Mouse (Mus musculus): ENCODE results near the gene Bbs1. TPM values are rescaled to one million over a fixed set of nuclear protein-coding genes. Genes with fewer than 3 reads are reported as not detected.

Gene Bbs1
- total RNA-seq, 2 experiments from 2014 or later, result 41.5 to 44.1 TPM

- no peak for DNase-seq (ENCODE audit: low spot score in 2 of 2)
- intact Hi-C loops (cut with DNase I), result no loop called here
These were observed 65.6 kb downstream of the Bbs1 start for GRCm38 (mm10) chr19:4840848-4841247.

- intact Hi-C loops (cut with DNase I), result no loop called here
- DNase-seq (ENCODE audit: low spot score in 2 of 2), result peak; percentile 97 to 98
These were observed 67.3 kb downstream of the Bbs1 start, which contains the start of the genes Ccs and Ccdc87 for GRCm38 (mm10) chr19:4839149-4839548. Gene Ccs, minus strand, starts transcription at chr19:4839332. Gene Ccdc87, plus strand, starts transcription at chr19:4839366.

- no peak for DNase-seq (ENCODE audit: low spot score in 2 of 2)
- intact Hi-C loops (cut with DNase I), result no loop called here
These were observed 67.8 kb downstream of the Bbs1 start for GRCm38 (mm10) chr19:4838526-4839140.

- intact Hi-C loops (cut with DNase I), result no loop called here
These were observed 69.4 kb downstream of the Bbs1 start for GRCm38 (mm10) chr19:4837049-4837448.

More at GRCm38 (mm10) chr19:4837049-4837448, 69.4 kb downstream of the Bbs1 start:
- no peak for DNase-seq (ENCODE audit: low spot score in 2 of 2)

Other genes with a start within 250 kb of the Bbs1 start
- gene Gm960, start 208.0 kb downstream of the Bbs1 start, total RNA-seq (2021), result 1 to 10 TPM; 1.1 to 1.3 TPM
- 100 to 1,000 TPM; 659 to 669 TPM for gene Sptbn2, start 195.5 kb downstream of the Bbs1 start, total RNA-seq (2021)
- gene Rbm4b, start 150.1 kb downstream of the Bbs1 start, total RNA-seq (2021), result 10 to 100 TPM; 16.5 to 18.9 TPM
- 10 to 100 TPM; 74.8 to 76.3 TPM for gene Rbm4, start 112.7 kb downstream of the Bbs1 start, total RNA-seq (2021)
- gene Gm21992, start 95.0 kb downstream of the Bbs1 start, total RNA-seq (2021), result 10 to 100 TPM; 21.8 to 21.9 TPM
- 10 to 100 TPM; 49.9 to 59.8 TPM for gene Rbm14, start 95.0 kb downstream of the Bbs1 start, total RNA-seq (2021)
- 10 to 100 TPM; 32.0 to 32.8 TPM for gene Ccs, start 67.3 kb downstream of the Bbs1 start, total RNA-seq (2021)
- 1 to 10 TPM; 1.8 to 2.4 TPM for gene Ccdc87, start 67.3 kb downstream of the Bbs1 start, total RNA-seq (2021)
- gene Ctsf, start 51.5 kb downstream of the Bbs1 start, total RNA-seq (2021), result 100 to 1,000 TPM; 106 to 113 TPM
- 1 to 10 TPM; 1.1 to 1.9 TPM for gene Actn3, start 28.7 kb downstream of the Bbs1 start, total RNA-seq (2021)
- gene Zdhhc24, start 28.0 kb downstream of the Bbs1 start, total RNA-seq (2021), result 10 to 100 TPM; 25.0 to 25.9 TPM
- 10 to 100 TPM; 43.6 to 44.4 TPM for gene Dpp3, start 21.7 kb upstream of the Bbs1 start, total RNA-seq (2021)
- gene Peli3, start 36.5 kb upstream of the Bbs1 start, total RNA-seq (2021), result 10 to 100 TPM; 19.6 to 26.1 TPM
- 10 to 100 TPM; 52.6 to 58.0 TPM for gene Mrpl11, start 55.5 kb upstream of the Bbs1 start, total RNA-seq (2021)
- 10 to 100 TPM; 12.4 to 24.4 TPM for gene Npas4, start 83.7 kb upstream of the Bbs1 start, total RNA-seq (2021)
- gene Slc29a2, start 117.2 kb upstream of the Bbs1 start, total RNA-seq (2021), result 10 to 100 TPM; 14.1 to 15.0 TPM
- gene B4gat1, start 132.2 kb upstream of the Bbs1 start, total RNA-seq (2021), result 100 to 1,000 TPM; 126 to 132 TPM
- gene AC124502.3, start 132.3 kb upstream of the Bbs1 start, total RNA-seq (2021), result 1 to 10 TPM; 3.6 to 5.2 TPM
- 10 to 100 TPM; 20.2 to 23.6 TPM for gene Brms1, start 134.7 kb upstream of the Bbs1 start, total RNA-seq (2021)
- 10 to 100 TPM; 92.7 to 93.9 TPM for gene Rin1, start 143.9 kb upstream of the Bbs1 start, total RNA-seq (2021)
- gene Cd248, start 161.4 kb upstream of the Bbs1 start, total RNA-seq (2021), result 1 to 10 TPM; 4.6 to 5.4 TPM
- 100 to 1,000 TPM; 163 to 164 TPM for gene Tmem151a, start 178.9 kb upstream of the Bbs1 start, total RNA-seq (2021)
- 10 to 100 TPM; 24.6 to 26.0 TPM for gene Yif1a, start 181.9 kb upstream of the Bbs1 start, total RNA-seq (2021)
- 100 to 1,000 TPM; 274 to 282 TPM for gene Cnih2, start 191.9 kb upstream of the Bbs1 start, total RNA-seq (2021)
- gene Rab1b, start 200.4 kb upstream of the Bbs1 start, total RNA-seq (2021), result 100 to 1,000 TPM; 157 to 159 TPM
- gene Klc2, start 211.9 kb upstream of the Bbs1 start, total RNA-seq (2021), result 100 to 1,000 TPM; 245 to 251 TPM